Mouse (Mus musculus): ENCODE measurements around the gene Bud23. TPM values are rescaled to one million over a fixed set of nuclear protein-coding genes. Genes with fewer than 3 reads are reported as not detected.
"Not testable (repeated sequence)": the region's sequence is repeated elsewhere in the genome, so short reads cannot be mapped to it uniquely, and the experiment has no call there.

The Bud23 gene
- polyA plus RNA-seq, 1 experiment from 2014 or later = 77.0 TPM

GRCm38 (mm10) chr5:135073349-135074150 is 8.8 kb upstream of the Bud23 start:
- 24% methylated on average over 25 of the region's 26 CpGs for WGBS
- Histone ChIP-seq H3K9ac (ENCODE audit: low read depth, low read length) (no peak overlapping the region), H3K4me3 (ENCODE audit: low read length) (no peak overlapping the region), H3K9me3 (ENCODE audit: control insufficient read depth, low read length) (no peaks in the 10 kb centered on the region), H3K27ac (ENCODE audit: low read depth, low read length) (no peak overlapping the region), H3K4me2 (ENCODE audit: low read length) (no peak overlapping the region), H3K27me3 (replicated peaks; ENCODE audit: control insufficient read depth, insufficient read depth, low read length) (no peaks in the 10 kb centered on the region), H3K4me1 (ENCODE audit: control insufficient read depth, insufficient read depth, low read depth, low read length) (peaks cover 13% of the 10 kb centered on the region), H3K36me3 (ENCODE audit: control insufficient read depth, insufficient read depth, low read length) (peaks cover 6% of the 10 kb centered on the region)
- no peak for ATAC-seq

- no peak for ATAC-seq
- Histone ChIP-seq H3K9ac (ENCODE audit: low read depth, low read length) (no peak overlapping the region), H3K27me3 (replicated peaks; ENCODE audit: control insufficient read depth, insufficient read depth, low read length) (no peaks in the 10 kb centered on the region), H3K4me1 (ENCODE audit: control insufficient read depth, insufficient read depth, low read depth, low read length) (peaks cover 11% of the 10 kb centered on the region), H3K9me3 (ENCODE audit: control insufficient read depth, low read length) (no peaks in the 10 kb centered on the region), H3K4me3 (ENCODE audit: low read length) (no peak overlapping the region), H3K27ac (ENCODE audit: low read depth, low read length) (no peak overlapping the region), H3K36me3 (ENCODE audit: control insufficient read depth, insufficient read depth, low read length) (peaks cover 10% of the 10 kb centered on the region), H3K4me2 (ENCODE audit: low read length) (no peak overlapping the region)
- WGBS = 63% methylated on average over 6 of the region's 6 CpGs
Observed at GRCm38 (mm10) chr5:135072720-135073119, 8.0 kb upstream of the Bud23 start.

- 95% methylated on average over 2 of the region's 2 CpGs for WGBS
- Histone ChIP-seq H3K4me3 (ENCODE audit: low read length) (no peak overlapping the region), H3K9me3 (ENCODE audit: control insufficient read depth, low read length) (no peaks in the 10 kb centered on the region), H3K27me3 (replicated peaks; ENCODE audit: control insufficient read depth, insufficient read depth, low read length) (no peaks in the 10 kb centered on the region), H3K36me3 (ENCODE audit: control insufficient read depth, insufficient read depth, low read length) (peaks cover 10% of the 10 kb centered on the region), H3K9ac (ENCODE audit: low read depth, low read length) (no peak overlapping the region), H3K4me1 (ENCODE audit: control insufficient read depth, insufficient read depth, low read depth, low read length) (peaks cover 11% of the 10 kb centered on the region), H3K27ac (ENCODE audit: low read depth, low read length) (no peak overlapping the region), H3K4me2 (ENCODE audit: low read length) (no peak overlapping the region)
- ATAC-seq = no peak
Observed at GRCm38 (mm10) chr5:135072061-135072460, 7.3 kb upstream of the Bud23 start.

- Histone ChIP-seq H3K9me3 (ENCODE audit: control insufficient read depth, low read length) (no peaks in the 10 kb centered on the region), H3K27ac (ENCODE audit: low read depth, low read length) (no peak overlapping the region), H3K4me1 (ENCODE audit: control insufficient read depth, insufficient read depth, low read depth, low read length) (peaks cover 7% of the 10 kb centered on the region), H3K4me2 (ENCODE audit: low read length) (no peak overlapping the region), H3K4me3 (ENCODE audit: low read length) (no peak overlapping the region), H3K9ac (ENCODE audit: low read depth, low read length) (no peak overlapping the region), H3K27me3 (replicated peaks; ENCODE audit: control insufficient read depth, insufficient read depth, low read length) (no peaks in the 10 kb centered on the region), H3K36me3 (ENCODE audit: control insufficient read depth, insufficient read depth, low read length) (peaks cover 12% of the 10 kb centered on the region)
- 94% methylated on average over 3 of the region's 3 CpGs for WGBS
- no peak for ATAC-seq
Observed at GRCm38 (mm10) chr5:135070448-135070847, 5.7 kb upstream of the Bud23 start.

GRCm38 (mm10) chr5:135066008-135066407 is 1.2 kb upstream of the Bud23 start:
- H3K9ac ChIP-seq (ENCODE audit: low read depth, low read length) = no peak overlapping the region
- H3K4me2 ChIP-seq (ENCODE audit: low read length) = no peak overlapping the region; the same call in 1 of the 2 replicates
- no peak for ATAC-seq

GRCm38 (mm10) chr5:135064382-135064766 is 385 bp downstream of the Bud23 start:
- H3K36me3 ChIP-seq (ENCODE audit: control insufficient read depth, insufficient read depth, low read length) = peaks cover 19% of the 10 kb centered on the region
- peaks cover 18% of the 10 kb centered on the region for H3K4me1 ChIP-seq (ENCODE audit: control insufficient read depth, insufficient read depth, low read depth, low read length)
- WGBS = under 1% methylated on average over 40 of the region's 40 CpGs
- H3K27me3 ChIP-seq (replicated peaks; ENCODE audit: control insufficient read depth, insufficient read depth, low read length) = no peaks in the 10 kb centered on the region
- peak; percentile 60; the same call in 1 of the 2 replicates for ATAC-seq
- H3K4me2 ChIP-seq (ENCODE audit: low read length) = peak overlapping the region; percentile 62
- H3K27ac ChIP-seq (ENCODE audit: low read depth, low read length) = peak overlapping the region; percentile 80
- H3K4me3 ChIP-seq (ENCODE audit: low read length) = peak overlapping the region; percentile 93
- no peaks in the 10 kb centered on the region for H3K9me3 ChIP-seq (ENCODE audit: control insufficient read depth, low read length)
- peak overlapping the region; percentile 88 for H3K9ac ChIP-seq (ENCODE audit: low read depth, low read length)

More at GRCm38 (mm10) chr5:135066008-135066407, 1.2 kb upstream of the Bud23 start:
- no peak overlapping the region for H3K27ac ChIP-seq (ENCODE audit: low read depth, low read length)
- H3K4me3 ChIP-seq (ENCODE audit: low read length) = no peak overlapping the region
- H3K27me3 ChIP-seq (replicated peaks; ENCODE audit: control insufficient read depth, insufficient read depth, low read length) = no peaks in the 10 kb centered on the region
- H3K4me1 ChIP-seq (ENCODE audit: control insufficient read depth, insufficient read depth, low read depth, low read length) = peaks cover 18% of the 10 kb centered on the region
- WGBS = 89% methylated on average over 2 of the region's 3 CpGs
- H3K36me3 ChIP-seq (ENCODE audit: control insufficient read depth, insufficient read depth, low read length) = peaks cover 7% of the 10 kb centered on the region
- no peaks in the 10 kb centered on the region for H3K9me3 ChIP-seq (ENCODE audit: control insufficient read depth, low read length)

GRCm38 (mm10) chr5:135063629-135064381 is 954 bp downstream of the Bud23 start, which contains the start of gene Dnajc30:
Gene Dnajc30 (plus strand): TSS chr5:135064202.
- Histone ChIP-seq H3K4me2 (ENCODE audit: low read length) (peak within 1 kb of the TSS; percentile 79), H3K27ac (ENCODE audit: low read depth, low read length) (peak within 1 kb of the TSS; percentile 80), H3K9ac (ENCODE audit: low read depth, low read length) (peak within 1 kb of the TSS; percentile 88), H3K4me1 (ENCODE audit: control insufficient read depth, insufficient read depth, low read depth, low read length) (peaks cover 18% of the 10 kb centered on the region), H3K9me3 (ENCODE audit: control insufficient read depth, low read length) (no peaks in the 10 kb centered on the region), H3K27me3 (replicated peaks; ENCODE audit: control insufficient read depth, insufficient read depth, low read length) (no peaks in the 10 kb centered on the region), H3K36me3 (ENCODE audit: control insufficient read depth, insufficient read depth, low read length) (peaks cover 21% of the 10 kb centered on the region), H3K4me3 (ENCODE audit: low read length) (peak within 1 kb of the TSS; percentile 93)
- under 1% methylated on average over 51 of the region's 52 CpGs for WGBS
- peak; percentile 96 for ATAC-seq

- 94% methylated on average over 12 of the region's 12 CpGs for WGBS
- H3K27me3 ChIP-seq (replicated peaks; ENCODE audit: control insufficient read depth, insufficient read depth, low read length) = no peaks in the 10 kb centered on the region
- H3K9me3 ChIP-seq (ENCODE audit: control insufficient read depth, low read length) = no peaks in the 10 kb centered on the region
- no peak overlapping the region for H3K4me2 ChIP-seq (ENCODE audit: low read length)
- no peaks in the 10 kb centered on the region for H3K4me1 ChIP-seq (ENCODE audit: control insufficient read depth, insufficient read depth, low read depth, low read length)
- H3K27ac ChIP-seq (ENCODE audit: low read depth, low read length) = no peak overlapping the region
- H3K9ac ChIP-seq (ENCODE audit: low read depth, low read length) = no peak overlapping the region
- ATAC-seq = no peak
- peaks cover 45% of the 10 kb centered on the region for H3K36me3 ChIP-seq (ENCODE audit: control insufficient read depth, insufficient read depth, low read length)
- H3K4me3 ChIP-seq (ENCODE audit: low read length) = no peak overlapping the region
Observed at GRCm38 (mm10) chr5:135053356-135053755, 11.4 kb downstream of the Bud23 start.

GRCm38 (mm10) chr5:135049268-135049667 is 15.5 kb downstream of the Bud23 start:
- not testable (repeated sequence) for H3K9ac ChIP-seq (ENCODE audit: low read depth, low read length); ATAC-seq; H3K4me2 ChIP-seq (ENCODE audit: low read length); H3K27ac ChIP-seq (ENCODE audit: low read depth, low read length); H3K27me3 ChIP-seq (replicated peaks; ENCODE audit: control insufficient read depth, insufficient read depth, low read length); H3K9me3 ChIP-seq (ENCODE audit: control insufficient read depth, low read length); H3K4me3 ChIP-seq (ENCODE audit: low read length); H3K4me1 ChIP-seq (ENCODE audit: control insufficient read depth, insufficient read depth, low read depth, low read length)
- H3K36me3 ChIP-seq (ENCODE audit: control insufficient read depth, insufficient read depth, low read length) = peaks cover 35% of the 10 kb centered on the region
- WGBS = 90% methylated on average over 6 of the region's 6 CpGs

All from hindbrain, embryonic 16.5 days (tissue).